In genomic region chr2:25333569-25333968, GRCm38 (mm10) we compare ENCODE assay signal across 9 mouse cellular contexts. TPM values are rescaled to one million over a fixed set of nuclear protein-coding genes. Genes with fewer than 3 reads are reported as not detected.
DNase-seq lines count a peak whose midpoint lies in the region; ATAC-seq lines count a peak whose summit lies in the region.
"Had no signal": no experiment of that assay in that cellular context is flagged by ENCODE, and none has a peak within 500 bp of the region (broad histone marks: within the 10 kb centered on the region; RNA-seq: fewer than 3 reads in every experiment).

No protein-coding gene starts in this region.

- no peak for DNase-seq in kidney, adult 11 months
- no peak for DNase-seq in embryonic facial prominence, embryonic 11.5 days (ENCODE audit: low spot score)
- DNase-seq in intestine, embryonic 14.5 days (ENCODE audit: low spot score), result no peak
- no peak for DNase-seq in adrenal gland, postnatal 10 days
- DNase-seq in gastrocnemius, adult 8-10 months (ENCODE audit: low spot score in 2 of 2), result no peak
- DNase-seq: embryo, embryonic 11 days had no signal

- no peaks in the 10 kb centered on the region for H3K9me3 ChIP-seq in kidney, embryonic 16.5 days (ENCODE audit: low read length)
- H3K9me3 ChIP-seq in embryonic facial prominence, embryonic 11.5 days (replicated peaks; ENCODE audit: control insufficient read depth, low read length), result no peaks in the 10 kb centered on the region
- H3K9me3 ChIP-seq in intestine, embryonic 14.5 days (ENCODE audit: control insufficient read depth, low read length), result no peaks in the 10 kb centered on the region
- H3K9me3 ChIP-seq in midbrain, embryonic 16.5 days (replicated peaks; ENCODE audit: control insufficient read depth, low read length, poor library complexity, severe bottlenecking), result no peaks in the 10 kb centered on the region

- H3K9ac ChIP-seq in kidney, embryonic 16.5 days (replicated peaks; ENCODE audit: low read length), result peak overlapping the region; percentile 84
- H3K9ac ChIP-seq in embryonic facial prominence, embryonic 11.5 days (replicated peaks; ENCODE audit: low read length), result peak overlapping the region; percentile 83
- peak overlapping the region; percentile 73 for H3K9ac ChIP-seq in intestine, embryonic 14.5 days (ENCODE audit: low read length)
- peak overlapping the region; percentile 82 for H3K9ac ChIP-seq in midbrain, embryonic 16.5 days (ENCODE audit: low read depth, low read length)

- H3K4me1 ChIP-seq in kidney, embryonic 16.5 days (ENCODE audit: insufficient read depth, low read length), result peaks cover 14% of the 10 kb centered on the region
- no peaks in the 10 kb centered on the region; the same call in none of the 2 replicates for H3K4me1 ChIP-seq in embryonic facial prominence, embryonic 11.5 days (ENCODE audit: control insufficient read depth, insufficient read depth, low read length)
- H3K4me1 ChIP-seq in intestine, embryonic 14.5 days (replicated peaks; ENCODE audit: control insufficient read depth, insufficient read depth, low read length), result peaks cover 14% of the 10 kb centered on the region; the same call in 1 of the 2 replicates
- peaks cover 16% of the 10 kb centered on the region for H3K4me1 ChIP-seq in midbrain, embryonic 16.5 days (ENCODE audit: control insufficient read depth, insufficient read depth, low read length)

- peaks cover 40% of the 10 kb centered on the region for H3K36me3 ChIP-seq in kidney, embryonic 16.5 days (ENCODE audit: insufficient read depth, low read length)
- H3K36me3 ChIP-seq in embryonic facial prominence, embryonic 11.5 days (replicated peaks; ENCODE audit: control insufficient read depth, insufficient read depth, low read depth, low read length), result peaks cover 6% of the 10 kb centered on the region; the same call in 1 of the 2 replicates
- H3K36me3 ChIP-seq in intestine, embryonic 14.5 days (ENCODE audit: control insufficient read depth, insufficient read depth, low read length), result peaks cover 47% of the 10 kb centered on the region
- peaks cover 29% of the 10 kb centered on the region for H3K36me3 ChIP-seq in midbrain, embryonic 16.5 days (ENCODE audit: control insufficient read depth, insufficient read depth, low read length)

- no peak overlapping the region for H3K27ac ChIP-seq in kidney, embryonic 16.5 days (ENCODE audit: low read length)
- H3K27ac ChIP-seq in embryonic facial prominence, embryonic 11.5 days (replicated peaks; ENCODE audit: low read depth, low read length), result no peak overlapping the region
- H3K27ac ChIP-seq in intestine, embryonic 14.5 days (ENCODE audit: low read depth), result no peak overlapping the region
- no peak overlapping the region for H3K27ac ChIP-seq in midbrain, embryonic 16.5 days (ENCODE audit: low read length)

- ATAC-seq in kidney, embryonic 16.5 days (ENCODE audit: low FRiP score, low TSS enrichment), result no peak
- ATAC-seq in embryonic facial prominence, embryonic 11.5 days (replicated peaks; ENCODE audit: insufficient number of reproducible peaks, low FRiP score, low TSS enrichment, low read depth), result no peak
- no peak for ATAC-seq in intestine, embryonic 14.5 days (replicated peaks; ENCODE audit: low FRiP score, low TSS enrichment, low read depth)
- ATAC-seq in midbrain, embryonic 16.5 days, result no peak
- no peak for ATAC-seq in granulocyte monocyte progenitor cell, adult 5-6 weeks (replicated peaks; ENCODE audit: poor library complexity, severe bottlenecking)

- H3K27me3 ChIP-seq in kidney, embryonic 16.5 days (ENCODE audit: insufficient read depth, low read length), result no peaks in the 10 kb centered on the region
- H3K27me3 ChIP-seq in embryonic facial prominence, embryonic 11.5 days (ENCODE audit: control insufficient read depth, insufficient read depth, low read length), result no peaks in the 10 kb centered on the region
- H3K27me3 ChIP-seq in intestine, embryonic 14.5 days (replicated peaks; ENCODE audit: control insufficient read depth, insufficient read depth, low read length), result no peaks in the 10 kb centered on the region
- H3K27me3 ChIP-seq in midbrain, embryonic 16.5 days (ENCODE audit: control insufficient read depth, insufficient read depth, low read depth, low read length), result no peaks in the 10 kb centered on the region

- H3K4me2 ChIP-seq in kidney, embryonic 16.5 days (replicated peaks; ENCODE audit: low read depth, low read length), result peak overlapping the region; percentile 86
- peak overlapping the region; percentile 83; the same call in 1 of the 2 replicates for H3K4me2 ChIP-seq in embryonic facial prominence, embryonic 11.5 days (ENCODE audit: low read depth, low read length)
- H3K4me2 ChIP-seq in intestine, embryonic 14.5 days (ENCODE audit: low read length), result peak overlapping the region; percentile 98
- H3K4me2 ChIP-seq in midbrain, embryonic 16.5 days (ENCODE audit: low read length), result peak overlapping the region; percentile 91

- H3K4me3 ChIP-seq in kidney, embryonic 16.5 days (ENCODE audit: low read length), result peak overlapping the region; percentile 92
- H3K4me3 ChIP-seq in embryonic facial prominence, embryonic 11.5 days (ENCODE audit: low read depth, low read length), result peak overlapping the region; percentile 94
- H3K4me3 ChIP-seq in intestine, embryonic 14.5 days (ENCODE audit: low read depth, low read length), result peak overlapping the region; percentile 96
- peak overlapping the region; percentile 67 for H3K4me3 ChIP-seq in midbrain, embryonic 16.5 days (ENCODE audit: low read depth, low read length)

- WGBS in kidney, embryonic 16.5 days, result 89% methylated on average over 2 of the region's 2 CpGs
- 84% methylated on average over 2 of the region's 2 CpGs for WGBS in embryonic facial prominence, embryonic 11.5 days
- WGBS in intestine, embryonic 14.5 days, result 81% methylated on average over 2 of the region's 2 CpGs
- WGBS in midbrain, embryonic 16.5 days, result 85% methylated on average over 2 of the region's 2 CpGs

RNA-seq across cellular contexts. Expression of gene Man1b1, which starts 1.4 kb away (rescaled TPM):
- polyA plus RNA-seq in kidney, embryonic 16.5 days (2015; fragmentation: Nextera tagmentation; extraction: Ambion mirVana), result 53.7 and 57.5 TPM in 2 replicates
- 87.2 and 92.7 TPM in 2 replicates for polyA plus RNA-seq in embryonic facial prominence, embryonic 11.5 days (2014; fragmentation: Nextera tagmentation; extraction: Ambion mirVana)
- polyA plus RNA-seq in intestine, embryonic 14.5 days (2014; fragmentation: Nextera tagmentation; extraction: Ambion mirVana), result 66.3 and 73.3 TPM in 2 replicates
- polyA plus RNA-seq in midbrain, embryonic 16.5 days (2015; fragmentation: Nextera tagmentation; extraction: Ambion mirVana), result 50.7 and 51.0 TPM in 2 replicates
- total RNA-seq in granulocyte monocyte progenitor cell, adult 5-6 weeks (2014; fragmentation: Nextera tagmentation), result 36.5 and 37.2 TPM in 2 replicates
- total RNA-seq in granulocyte monocyte progenitor cell, adult 5-6 weeks (2017), result 34.1 and 38.6 TPM in 2 replicates
- total RNA-seq in adrenal gland, postnatal 10 days (2021), result 10 to 100 TPM; 41.5 to 41.9 TPM
- total RNA-seq in gastrocnemius, adult 8-10 months (2022), result 10 to 100 TPM; 13.9 to 15.0 (median 14.4) TPM

RNA-seq across cellular contexts. Expression of gene Grin1, which starts 14.6 kb away (rescaled TPM):
- polyA plus RNA-seq in kidney, embryonic 16.5 days (2015; fragmentation: Nextera tagmentation; extraction: Ambion mirVana), result 0.22 and 0.60 TPM in 2 replicates
- polyA plus RNA-seq in embryonic facial prominence, embryonic 11.5 days (2014; fragmentation: Nextera tagmentation; extraction: Ambion mirVana), result 1.6 TPM in 2 replicates
- 2.1 and 2.4 TPM in 2 replicates for polyA plus RNA-seq in intestine, embryonic 14.5 days (2014; fragmentation: Nextera tagmentation; extraction: Ambion mirVana)
- polyA plus RNA-seq in midbrain, embryonic 16.5 days (2015; fragmentation: Nextera tagmentation; extraction: Ambion mirVana), result 44.0 and 52.7 TPM in 2 replicates
- total RNA-seq in granulocyte monocyte progenitor cell, adult 5-6 weeks (2014; fragmentation: Nextera tagmentation), result not detected in 2 replicates
- total RNA-seq in granulocyte monocyte progenitor cell, adult 5-6 weeks (2017), result not detected in 2 replicates
- total RNA-seq in adrenal gland, postnatal 10 days (2021), result 1 to 10 TPM; 7.3 to 9.6 TPM
- total RNA-seq in gastrocnemius, adult 8-10 months (2022), result not detected

RNA-seq across cellular contexts. Expression of gene Dpp7, which starts 22.6 kb away (rescaled TPM):
- polyA plus RNA-seq in kidney, embryonic 16.5 days (2015; fragmentation: Nextera tagmentation; extraction: Ambion mirVana), result 32.8 and 33.2 TPM in 2 replicates
- polyA plus RNA-seq in embryonic facial prominence, embryonic 11.5 days (2014; fragmentation: Nextera tagmentation; extraction: Ambion mirVana), result 18.2 and 19.1 TPM in 2 replicates
- 24.1 and 26.5 TPM in 2 replicates for polyA plus RNA-seq in intestine, embryonic 14.5 days (2014; fragmentation: Nextera tagmentation; extraction: Ambion mirVana)
- 22.6 and 26.2 TPM in 2 replicates for polyA plus RNA-seq in midbrain, embryonic 16.5 days (2015; fragmentation: Nextera tagmentation; extraction: Ambion mirVana)
- 15.2 and 34.8 TPM in 2 replicates for total RNA-seq in granulocyte monocyte progenitor cell, adult 5-6 weeks (2014; fragmentation: Nextera tagmentation)
- 11.9 and 16.9 TPM in 2 replicates for total RNA-seq in granulocyte monocyte progenitor cell, adult 5-6 weeks (2017)
- total RNA-seq in adrenal gland, postnatal 10 days (2021), result 10 to 100 TPM; 15.4 to 19.1 TPM
- 10 to 100 TPM; 12.8 to 20.3 (median 16.7) TPM for total RNA-seq in gastrocnemius, adult 8-10 months (2022)

RNA-seq across cellular contexts. Expression of gene Uap1l1, which starts 31.9 kb away (rescaled TPM):
- 38.9 and 49.2 TPM in 2 replicates for polyA plus RNA-seq in kidney, embryonic 16.5 days (2015; fragmentation: Nextera tagmentation; extraction: Ambion mirVana)
- polyA plus RNA-seq in embryonic facial prominence, embryonic 11.5 days (2014; fragmentation: Nextera tagmentation; extraction: Ambion mirVana), result 5.2 and 8.9 TPM in 2 replicates
- polyA plus RNA-seq in intestine, embryonic 14.5 days (2014; fragmentation: Nextera tagmentation; extraction: Ambion mirVana), result 36.3 and 46.0 TPM in 2 replicates
- 4.6 and 5.2 TPM in 2 replicates for polyA plus RNA-seq in midbrain, embryonic 16.5 days (2015; fragmentation: Nextera tagmentation; extraction: Ambion mirVana)
- total RNA-seq in granulocyte monocyte progenitor cell, adult 5-6 weeks (2014; fragmentation: Nextera tagmentation), result 55.6 and 58.1 TPM in 2 replicates
- total RNA-seq in granulocyte monocyte progenitor cell, adult 5-6 weeks (2017), result 13.8 and 18.4 TPM in 2 replicates
- total RNA-seq in adrenal gland, postnatal 10 days (2021), result 10 to 100 TPM; 11.2 to 11.8 TPM
- total RNA-seq in gastrocnemius, adult 8-10 months (2022), result 10 to 100 TPM in 1 of 4 experiments, 1 to 10 TPM in 3; 3.6 to 11.9 (median 4.8) TPM

RNA-seq across cellular contexts. Expression of gene Sapcd2, which starts 38.6 kb away (rescaled TPM):
- polyA plus RNA-seq in kidney, embryonic 16.5 days (2015; fragmentation: Nextera tagmentation; extraction: Ambion mirVana), result 39.3 and 41.2 TPM in 2 replicates
- 39.1 and 43.2 TPM in 2 replicates for polyA plus RNA-seq in embryonic facial prominence, embryonic 11.5 days (2014; fragmentation: Nextera tagmentation; extraction: Ambion mirVana)
- polyA plus RNA-seq in intestine, embryonic 14.5 days (2014; fragmentation: Nextera tagmentation; extraction: Ambion mirVana), result 43.2 and 47.4 TPM in 2 replicates
- 9.0 and 9.2 TPM in 2 replicates for polyA plus RNA-seq in midbrain, embryonic 16.5 days (2015; fragmentation: Nextera tagmentation; extraction: Ambion mirVana)
- total RNA-seq in granulocyte monocyte progenitor cell, adult 5-6 weeks (2014; fragmentation: Nextera tagmentation), result 4.5 and 17.1 TPM in 2 replicates
- 7.8 and 17.3 TPM in 2 replicates for total RNA-seq in granulocyte monocyte progenitor cell, adult 5-6 weeks (2017)
- total RNA-seq in adrenal gland, postnatal 10 days (2021), result 1 to 10 TPM; 3.3 to 5.3 TPM
- not detected for total RNA-seq in gastrocnemius, adult 8-10 months (2022)

Comparison
In these comparisons a context has a peak if more than half of its experiments do, and no peak if none do; other contexts are left out.
1. RNA of gene Grin1, which starts 14.6 kb away (polyA plus RNA-seq): 44.0 to 52.7 TPM in midbrain, embryonic 16.5 days; 2.1 to 2.4 TPM in intestine, embryonic 14.5 days, 1.6 TPM in embryonic facial prominence, embryonic 11.5 days and 0.22 to 0.60 TPM in kidney, embryonic 16.5 days; every median in the first group is over 10 times any median in the second.
2. Peak in every context shown above with its lines, with median percentiles within 50 percentile points of each other: H3K4me2 ChIP-seq, H3K4me3 ChIP-seq and H3K9ac ChIP-seq.